Mouse (Mus musculus): ENCODE measurements around the gene Lrrc56. TPM values are rescaled to one million over a fixed set of nuclear protein-coding genes. Genes with fewer than 3 reads are reported as not detected.

Gene Lrrc56
- polyA plus RNA-seq, 1 experiment from 2014 or later, result 2.8 TPM

- ATAC-seq (ENCODE audit: low FRiP score, low TSS enrichment) (no peak), DNase-seq (ENCODE audit: low spot score) (no peak)
- 51% methylated on average over 1 of the region's 1 CpGs for WGBS
- Histone ChIP-seq H3K4me3 (ENCODE audit: low read depth, low read length) (no peak overlapping the region; the same call in 1 of the 2 replicates), H3K4me1 (replicated peaks; ENCODE audit: control insufficient read depth, insufficient read depth) (peaks cover 15% of the 10 kb centered on the region), H3K9ac (ENCODE audit: low read length) (peak overlapping the region; percentile 18), H3K9me3 (ENCODE audit: control insufficient read depth, low read length) (no peaks in the 10 kb centered on the region), H3K27me3 (ENCODE audit: control insufficient read depth, insufficient read depth, low read length) (no peaks in the 10 kb centered on the region), H3K27ac (replicated peaks) (peak overlapping the region; percentile 86), H3K36me3 (ENCODE audit: control insufficient read depth, insufficient read depth, low read length) (no peaks in the 10 kb centered on the region), H3K4me2 (replicated peaks; ENCODE audit: low read depth) (peak overlapping the region; percentile 98)
- TF ChIP-seq EP300 (optimal IDR thresholded peaks at IDR 0.05) (no peak), CTCF (IDR thresholded peaks at IDR 0.05; ENCODE audit: low read depth) (no peak)
Measured at GRCm38 (mm10) chr7:141220377-141220776, 26.4 kb downstream of the Lrrc56 start.

- Histone ChIP-seq H3K36me3 (ENCODE audit: control insufficient read depth, insufficient read depth, low read length) (no peaks in the 10 kb centered on the region), H3K4me2 (replicated peaks; ENCODE audit: low read depth) (peak overlapping the region; percentile 98), H3K27me3 (ENCODE audit: control insufficient read depth, insufficient read depth, low read length) (no peaks in the 10 kb centered on the region), H3K4me1 (replicated peaks; ENCODE audit: control insufficient read depth, insufficient read depth) (peaks cover 15% of the 10 kb centered on the region), H3K4me3 (ENCODE audit: low read depth, low read length) (peak overlapping the region; percentile 65), H3K9ac (ENCODE audit: low read length) (peak overlapping the region; percentile 76), H3K27ac (replicated peaks) (peak overlapping the region; percentile 86), H3K9me3 (ENCODE audit: control insufficient read depth, low read length) (no peaks in the 10 kb centered on the region)
- WGBS, result 3% methylated on average over 44 of the region's 44 CpGs
- TF ChIP-seq EP300 (optimal IDR thresholded peaks at IDR 0.05) (no peak), CTCF (IDR thresholded peaks at IDR 0.05; ENCODE audit: low read depth) (peak; percentile 61)
- DNase-seq (ENCODE audit: low spot score) (peak; percentile 100), ATAC-seq (ENCODE audit: low FRiP score, low TSS enrichment) (peak; percentile 95)
Measured at GRCm38 (mm10) chr7:141221249-141222125, 27.5 kb downstream of the Lrrc56 start.

DNA sequence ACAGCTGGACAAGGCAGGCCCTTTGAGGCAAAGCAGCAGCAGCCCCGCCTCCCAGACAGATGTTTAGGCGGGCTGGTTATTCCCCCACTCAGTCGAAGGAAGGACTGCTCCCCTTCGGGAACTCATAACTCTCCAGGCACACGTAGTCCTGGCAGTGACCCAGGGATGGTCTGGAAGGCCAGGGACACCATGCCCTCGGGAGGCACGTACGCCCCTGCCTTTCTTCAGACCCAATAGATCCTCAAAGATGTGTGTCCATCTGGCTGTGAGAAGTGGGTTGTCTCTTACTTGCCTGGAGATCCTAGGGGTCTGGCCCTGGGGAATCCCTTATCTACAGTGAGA is 28.1 kb downstream of the Lrrc56 start:
- ATAC-seq (ENCODE audit: low FRiP score, low TSS enrichment) (no peak), DNase-seq (ENCODE audit: low spot score) (no peak)
- H3K4me1 ChIP-seq (replicated peaks; ENCODE audit: control insufficient read depth, insufficient read depth), result peaks cover 15% of the 10 kb centered on the region
- H3K4me3 ChIP-seq (ENCODE audit: low read depth, low read length), result peak overlapping the region; percentile 65
- TF ChIP-seq CTCF (IDR thresholded peaks at IDR 0.05; ENCODE audit: low read depth) (no peak), EP300 (optimal IDR thresholded peaks at IDR 0.05) (no peak)
- no peaks in the 10 kb centered on the region for H3K9me3 ChIP-seq (ENCODE audit: control insufficient read depth, low read length)
- WGBS, result 10% methylated on average over 8 of the region's 8 CpGs
- peak overlapping the region; percentile 81 for H3K27ac ChIP-seq (replicated peaks)
- no peaks in the 10 kb centered on the region for H3K36me3 ChIP-seq (ENCODE audit: control insufficient read depth, insufficient read depth, low read length)
- no peaks in the 10 kb centered on the region for H3K27me3 ChIP-seq (ENCODE audit: control insufficient read depth, insufficient read depth, low read length)
- peak overlapping the region; percentile 45 for H3K9ac ChIP-seq (ENCODE audit: low read length)
- H3K4me2 ChIP-seq (replicated peaks; ENCODE audit: low read depth), result peak overlapping the region; percentile 98

DNA sequence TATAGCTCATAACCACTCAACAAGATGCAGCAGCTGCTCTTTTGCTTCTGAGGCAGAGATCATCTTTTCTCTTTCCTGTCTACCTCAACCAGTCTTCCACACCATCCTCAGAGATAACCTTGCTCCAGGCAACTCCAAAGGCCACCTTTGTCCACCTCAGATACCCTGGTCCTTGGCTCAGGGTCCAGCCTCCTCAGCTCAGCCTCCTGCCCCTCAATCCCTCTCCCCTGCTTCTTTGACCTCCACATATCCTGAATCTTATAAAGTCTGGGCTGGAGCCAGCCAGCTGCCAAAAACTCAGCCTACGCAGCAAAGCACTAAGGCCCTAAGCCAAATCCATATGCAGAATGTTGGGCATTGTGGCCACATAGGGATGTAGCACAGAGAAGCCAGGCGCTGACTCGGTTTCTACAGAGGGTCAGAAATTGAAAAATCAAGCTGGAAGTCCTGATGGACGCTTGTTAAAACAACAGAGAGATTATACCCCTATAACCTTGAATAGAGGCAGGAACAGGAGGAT is 28.8 kb downstream of the Lrrc56 start:
- H3K9me3 ChIP-seq (ENCODE audit: control insufficient read depth, low read length), result no peaks in the 10 kb centered on the region
- H3K27ac ChIP-seq (replicated peaks), result peak overlapping the region; percentile 81
- H3K27me3 ChIP-seq (ENCODE audit: control insufficient read depth, insufficient read depth, low read length), result no peaks in the 10 kb centered on the region
- TF ChIP-seq CTCF (IDR thresholded peaks at IDR 0.05; ENCODE audit: low read depth), result no peak
- no peak for TF ChIP-seq EP300 (optimal IDR thresholded peaks at IDR 0.05)
- H3K9ac ChIP-seq (ENCODE audit: low read length), result peak overlapping the region; percentile 45; the same call in 1 of the 2 replicates
- H3K36me3 ChIP-seq (ENCODE audit: control insufficient read depth, insufficient read depth, low read length), result no peaks in the 10 kb centered on the region
- no peak overlapping the region for H3K4me2 ChIP-seq (replicated peaks; ENCODE audit: low read depth)
- ATAC-seq (ENCODE audit: low FRiP score, low TSS enrichment) (no peak), DNase-seq (ENCODE audit: low spot score) (no peak)
- WGBS, result 76% methylated on average over 4 of the region's 4 CpGs
- peaks cover 15% of the 10 kb centered on the region for H3K4me1 ChIP-seq (replicated peaks; ENCODE audit: control insufficient read depth, insufficient read depth)
- H3K4me3 ChIP-seq (ENCODE audit: low read depth, low read length), result no peak overlapping the region

DNA sequence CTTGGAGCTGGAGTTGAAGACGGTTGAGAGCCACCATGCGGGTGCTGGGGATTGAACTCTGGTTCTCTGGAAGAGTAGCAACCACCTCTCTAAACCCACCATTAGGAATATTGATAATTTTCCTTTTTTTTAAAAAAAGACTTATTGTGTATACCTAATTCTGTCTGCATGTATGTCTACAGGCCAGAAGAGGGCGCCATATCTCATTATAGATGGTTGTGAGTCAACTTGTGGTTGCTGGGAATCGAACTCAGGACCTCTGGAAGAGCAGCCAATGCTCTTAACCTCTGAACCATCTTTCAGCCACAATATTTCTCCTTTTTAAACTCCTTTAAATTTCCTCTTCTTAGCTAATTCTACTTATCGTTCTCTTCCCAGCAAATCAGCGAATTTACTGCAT is 32.6 kb downstream of the Lrrc56 start:
- H3K4me3 ChIP-seq (ENCODE audit: low read depth, low read length), result no peak overlapping the region
- ATAC-seq (ENCODE audit: low FRiP score, low TSS enrichment), result no peak
- no peak overlapping the region for H3K9ac ChIP-seq (ENCODE audit: low read length)
- H3K36me3 ChIP-seq (ENCODE audit: control insufficient read depth, insufficient read depth, low read length), result no peaks in the 10 kb centered on the region
- WGBS, result 87% methylated on average over 6 of the region's 6 CpGs
- no peaks in the 10 kb centered on the region for H3K27me3 ChIP-seq (ENCODE audit: control insufficient read depth, insufficient read depth, low read length)
- TF ChIP-seq EP300 (optimal IDR thresholded peaks at IDR 0.05), result no peak
- TF ChIP-seq CTCF (IDR thresholded peaks at IDR 0.05; ENCODE audit: low read depth), result peak; percentile 20; the same call in 1 of the 2 replicates
- H3K9me3 ChIP-seq (ENCODE audit: control insufficient read depth, low read length), result no peaks in the 10 kb centered on the region
- DNase-seq (ENCODE audit: low spot score), result no peak
- H3K4me2 ChIP-seq (replicated peaks; ENCODE audit: low read depth), result no peak overlapping the region
- H3K4me1 ChIP-seq (replicated peaks; ENCODE audit: control insufficient read depth, insufficient read depth), result peaks cover 12% of the 10 kb centered on the region
- no peak overlapping the region for H3K27ac ChIP-seq (replicated peaks)

DNA sequence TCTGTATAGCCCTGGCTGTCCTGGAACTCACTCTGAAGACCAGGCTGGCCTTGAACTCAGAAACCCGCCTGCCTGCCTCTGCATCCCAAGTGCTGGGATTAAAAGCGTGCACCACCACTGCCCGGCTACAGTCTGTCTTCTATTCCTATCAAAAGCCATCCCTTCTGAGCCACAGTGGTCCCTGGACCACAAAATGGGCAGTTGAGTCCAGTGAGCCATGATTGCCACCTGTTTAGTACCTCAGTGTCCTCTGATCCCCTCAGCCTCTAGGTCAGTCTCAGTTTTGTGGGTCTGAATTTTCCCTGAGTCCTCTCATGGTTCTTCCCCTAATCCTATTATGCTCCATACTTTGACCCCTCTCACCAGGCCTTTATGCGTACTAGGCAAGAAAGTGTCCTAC is 33.8 kb downstream of the Lrrc56 start:
- H3K4me3 ChIP-seq (ENCODE audit: low read depth, low read length), result no peak overlapping the region
- 76% methylated on average over 4 of the region's 4 CpGs for WGBS
- TF ChIP-seq CTCF (IDR thresholded peaks at IDR 0.05; ENCODE audit: low read depth) (no peak), EP300 (optimal IDR thresholded peaks at IDR 0.05) (no peak)

More for the DNA sequence above, 33.8 kb downstream of the Lrrc56 start:
- ATAC-seq (ENCODE audit: low FRiP score, low TSS enrichment), result no peak
- H3K9me3 ChIP-seq (ENCODE audit: control insufficient read depth, low read length), result no peaks in the 10 kb centered on the region
- 0 out of 2 replicates have a peak, but pooled peaks cover 4% of the 10 kb centered on the region for H3K4me1 ChIP-seq (replicated peaks; ENCODE audit: control insufficient read depth, insufficient read depth)
- H3K27ac ChIP-seq (replicated peaks), result 0 out of 2 replicates have a peak overlapping the region, but pooled peaks have one; percentile 94
- H3K9ac ChIP-seq (ENCODE audit: low read length), result no peak overlapping the region
- no peak for DNase-seq (ENCODE audit: low spot score)
- peaks cover 8% of the 10 kb centered on the region; the same call in 1 of the 2 replicates for H3K36me3 ChIP-seq (ENCODE audit: control insufficient read depth, insufficient read depth, low read length)
- H3K4me2 ChIP-seq (replicated peaks; ENCODE audit: low read depth), result no peak overlapping the region
- no peaks in the 10 kb centered on the region for H3K27me3 ChIP-seq (ENCODE audit: control insufficient read depth, insufficient read depth, low read length)
